Mouse (Mus musculus) CH12F3 (cell line): ENCODE measurements around the gene Slc13a3.

Source experiments
- in situ Hi-C: fragments of 300-500 bp; cut with MboI; formaldehyde crosslinking; loops from 2 replicates; pipeline ENCODE4 v1.14.3; 2020; ENCODE audit warnings: low sequenced_read_pairs

The Slc13a3 gene

GRCm38 (mm10) chr2:165367868-165368439 lies 105.1 kb downstream of the Slc13a3 start:
- in situ Hi-C loops, result no loop called here

DNA sequence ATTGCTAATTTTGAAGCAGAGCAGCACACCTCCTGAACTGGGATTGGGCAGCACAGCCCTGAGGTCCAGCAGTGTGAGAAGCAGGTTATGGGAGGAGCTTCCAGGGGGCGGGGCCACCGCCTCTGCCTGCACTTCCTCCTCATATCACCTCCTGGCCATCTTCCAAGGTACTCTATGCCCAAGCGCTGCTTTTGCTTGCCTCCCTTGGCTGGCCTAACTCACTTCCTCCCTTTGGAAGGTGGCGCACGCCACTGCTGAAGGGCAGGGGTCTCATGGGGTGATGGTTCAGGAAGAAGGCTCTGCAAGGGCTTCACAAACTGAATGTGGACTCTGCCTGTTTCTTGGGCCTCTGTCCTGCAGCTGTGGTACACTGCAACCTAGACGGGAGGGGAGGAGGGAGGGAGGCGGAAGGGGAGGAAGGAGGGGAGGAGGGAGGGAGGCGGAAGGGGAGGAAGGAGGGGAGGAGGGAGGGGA lies 105.9 kb downstream of the Slc13a3 start:
- in situ Hi-C loops, result no loop called here

- in situ Hi-C loops, result loop anchor here (5.0 kb wide), 1 partner anchor 287 kb away; no protein-coding TSS in a partner anchor
Observed at GRCm38 (mm10) chr2:165364334-165365091, 108.5 kb downstream of the Slc13a3 start.

- in situ Hi-C loops, result loop anchor here (5.0 kb wide), 1 partner anchor 286 kb away; no protein-coding TSS in a partner anchor
Observed at GRCm38 (mm10) chr2:165363282-165363681, 109.7 kb downstream of the Slc13a3 start.

GRCm38 (mm10) chr2:165360861-165361260 lies 112.2 kb downstream of the Slc13a3 start:
- in situ Hi-C loops, result loop anchor here (5.0 kb wide), 1 partner anchor 284 kb away; no protein-coding TSS in a partner anchor
